Mouse (Mus musculus): ENCODE measurements around the gene Dusp16. TPM values are rescaled to one million over a fixed set of nuclear protein-coding genes. Genes with fewer than 3 reads are reported as not detected.

The Dusp16 gene
- polyA plus RNA-seq, 1 experiment, result 6.5 TPM

- TF ChIP-seq CTCF (IDR thresholded peaks at IDR 0.05; ENCODE audit: extremely low read depth, insufficient read depth, insufficient read length, insufficient replicate concordance) (no peak), POLR2A (IDR thresholded peaks at IDR 0.05; ENCODE audit: low read depth, low read length) (no peak)
- Histone ChIP-seq H3K4me3 (ENCODE audit: extremely low read depth, insufficient read depth, insufficient read length) (no peak overlapping the region), H3K4me1 (ENCODE audit: control insufficient read depth, insufficient read depth, insufficient read length) (no peaks in the 10 kb centered on the region), H3K27me3 (ENCODE audit: control insufficient read depth, insufficient read depth, low read length) (no peaks in the 10 kb centered on the region), H3K36me3 (ENCODE audit: control insufficient read depth, insufficient read depth, low read length) (no peaks in the 10 kb centered on the region), H3K27ac (ENCODE audit: insufficient read depth, low read length) (no peak overlapping the region)
- WGBS, result 90% methylated on average over 2 of the region's 2 CpGs
- DNase-seq (ENCODE audit: low read depth in 1 of 2, low spot score in 2 of 2), result no peak
These were observed 12.4 kb downstream of the Dusp16 start for GRCm38 (mm10) chr6:134780024-134780423.

- H3K4me3 ChIP-seq (ENCODE audit: extremely low read depth, insufficient read depth, insufficient read length), result no peak overlapping the region
- H3K36me3 ChIP-seq (ENCODE audit: control insufficient read depth, insufficient read depth, low read length), result no peaks in the 10 kb centered on the region
- 79% methylated on average over 3 of the region's 3 CpGs for WGBS
- H3K4me1 ChIP-seq (ENCODE audit: control insufficient read depth, insufficient read depth, insufficient read length), result no peaks in the 10 kb centered on the region; the same call in 1 of the 2 replicates
- H3K27ac ChIP-seq (ENCODE audit: insufficient read depth, low read length), result no peak overlapping the region
- H3K27me3 ChIP-seq (ENCODE audit: control insufficient read depth, insufficient read depth, low read length), result no peaks in the 10 kb centered on the region
- DNase-seq (ENCODE audit: low read depth in 1 of 2, low spot score in 2 of 2), result no peak
- no peak for TF ChIP-seq POLR2A (IDR thresholded peaks at IDR 0.05; ENCODE audit: low read depth, low read length)
These were observed 18.5 kb downstream of the Dusp16 start for GRCm38 (mm10) chr6:134773961-134774360.

- Histone ChIP-seq H3K4me1 (ENCODE audit: control insufficient read depth, insufficient read depth, insufficient read length) (no peaks in the 10 kb centered on the region; the same call in 1 of the 2 replicates), H3K27me3 (ENCODE audit: control insufficient read depth, insufficient read depth, low read length) (no peaks in the 10 kb centered on the region), H3K36me3 (ENCODE audit: control insufficient read depth, insufficient read depth, low read length) (no peaks in the 10 kb centered on the region), H3K27ac (ENCODE audit: insufficient read depth, low read length) (no peak overlapping the region), H3K4me3 (ENCODE audit: extremely low read depth, insufficient read depth, insufficient read length) (no peak overlapping the region)
- TF ChIP-seq POLR2A (IDR thresholded peaks at IDR 0.05; ENCODE audit: low read depth, low read length), result no peak
- no peak for TF ChIP-seq CTCF (IDR thresholded peaks at IDR 0.05; ENCODE audit: extremely low read depth, insufficient read depth, insufficient read length, insufficient replicate concordance)
- DNase-seq (ENCODE audit: low read depth in 1 of 2, low spot score in 2 of 2), result no peak
- 97% methylated on average over 1 of the region's 1 CpGs for WGBS
These were observed 19.0 kb downstream of the Dusp16 start for GRCm38 (mm10) chr6:134773292-134773893.

GRCm38 (mm10) chr6:134770339-134770738 is 22.1 kb downstream of the Dusp16 start:
- no peaks in the 10 kb centered on the region for H3K36me3 ChIP-seq (ENCODE audit: control insufficient read depth, insufficient read depth, low read length)
- no peaks in the 10 kb centered on the region for H3K27me3 ChIP-seq (ENCODE audit: control insufficient read depth, insufficient read depth, low read length)
- TF ChIP-seq CTCF (IDR thresholded peaks at IDR 0.05; ENCODE audit: extremely low read depth, insufficient read depth, insufficient read length, insufficient replicate concordance) (no peak), POLR2A (IDR thresholded peaks at IDR 0.05; ENCODE audit: low read depth, low read length) (no peak)
- no peak overlapping the region for H3K27ac ChIP-seq (ENCODE audit: insufficient read depth, low read length)
- DNase-seq (ENCODE audit: low read depth in 1 of 2, low spot score in 2 of 2), result no peak
- no peaks in the 10 kb centered on the region; the same call in 1 of the 2 replicates for H3K4me1 ChIP-seq (ENCODE audit: control insufficient read depth, insufficient read depth, insufficient read length)
- H3K4me3 ChIP-seq (ENCODE audit: extremely low read depth, insufficient read depth, insufficient read length), result no peak overlapping the region

- no peak for DNase-seq (ENCODE audit: low read depth in 1 of 2, low spot score in 2 of 2)
- no peaks in the 10 kb centered on the region for H3K36me3 ChIP-seq (ENCODE audit: control insufficient read depth, insufficient read depth, low read length)
- H3K4me1 ChIP-seq (ENCODE audit: control insufficient read depth, insufficient read depth, insufficient read length), result no peaks in the 10 kb centered on the region
- no peak overlapping the region for H3K4me3 ChIP-seq (ENCODE audit: extremely low read depth, insufficient read depth, insufficient read length)
- TF ChIP-seq CTCF (IDR thresholded peaks at IDR 0.05; ENCODE audit: extremely low read depth, insufficient read depth, insufficient read length, insufficient replicate concordance) (no peak), POLR2A (IDR thresholded peaks at IDR 0.05; ENCODE audit: low read depth, low read length) (no peak)
- 90% methylated on average over 5 of the region's 5 CpGs for WGBS
- no peaks in the 10 kb centered on the region for H3K27me3 ChIP-seq (ENCODE audit: control insufficient read depth, insufficient read depth, low read length)
- H3K27ac ChIP-seq (ENCODE audit: insufficient read depth, low read length), result no peak overlapping the region
These were observed 27.9 kb downstream of the Dusp16 start for GRCm38 (mm10) chr6:134764441-134765061.

- Histone ChIP-seq H3K36me3 (ENCODE audit: control insufficient read depth, insufficient read depth, low read length) (no peaks in the 10 kb centered on the region), H3K4me3 (ENCODE audit: extremely low read depth, insufficient read depth, insufficient read length) (no peak overlapping the region), H3K27ac (ENCODE audit: insufficient read depth, low read length) (no peak overlapping the region), H3K4me1 (ENCODE audit: control insufficient read depth, insufficient read depth, insufficient read length) (no peaks in the 10 kb centered on the region), H3K27me3 (ENCODE audit: control insufficient read depth, insufficient read depth, low read length) (no peaks in the 10 kb centered on the region)
- no peak for DNase-seq (ENCODE audit: low read depth in 1 of 2, low spot score in 2 of 2)
- 74% methylated on average over 1 of the region's 1 CpGs for WGBS
- TF ChIP-seq POLR2A (IDR thresholded peaks at IDR 0.05; ENCODE audit: low read depth, low read length), result no peak
- no peak for TF ChIP-seq CTCF (IDR thresholded peaks at IDR 0.05; ENCODE audit: extremely low read depth, insufficient read depth, insufficient read length, insufficient replicate concordance)
These were observed 29.0 kb downstream of the Dusp16 start for GRCm38 (mm10) chr6:134763436-134763835.

- H3K27ac ChIP-seq (ENCODE audit: insufficient read depth, low read length), result no peak overlapping the region
- no peaks in the 10 kb centered on the region for H3K36me3 ChIP-seq (ENCODE audit: control insufficient read depth, insufficient read depth, low read length)
- no peak for DNase-seq (ENCODE audit: low read depth in 1 of 2, low spot score in 2 of 2)
- TF ChIP-seq CTCF (IDR thresholded peaks at IDR 0.05; ENCODE audit: extremely low read depth, insufficient read depth, insufficient read length, insufficient replicate concordance), result no peak
- TF ChIP-seq POLR2A (IDR thresholded peaks at IDR 0.05; ENCODE audit: low read depth, low read length), result no peak
- 98% methylated on average over 2 of the region's 2 CpGs for WGBS
- no peak overlapping the region for H3K4me3 ChIP-seq (ENCODE audit: extremely low read depth, insufficient read depth, insufficient read length)
- no peaks in the 10 kb centered on the region for H3K27me3 ChIP-seq (ENCODE audit: control insufficient read depth, insufficient read depth, low read length)
- no peaks in the 10 kb centered on the region for H3K4me1 ChIP-seq (ENCODE audit: control insufficient read depth, insufficient read depth, insufficient read length)
These were observed 30.6 kb downstream of the Dusp16 start for GRCm38 (mm10) chr6:134761808-134762207.

All from spleen, adult 2 months (tissue).